Mouse (Mus musculus): ENCODE measurements around the gene St6galnac3.

The St6galnac3 gene

DNA sequence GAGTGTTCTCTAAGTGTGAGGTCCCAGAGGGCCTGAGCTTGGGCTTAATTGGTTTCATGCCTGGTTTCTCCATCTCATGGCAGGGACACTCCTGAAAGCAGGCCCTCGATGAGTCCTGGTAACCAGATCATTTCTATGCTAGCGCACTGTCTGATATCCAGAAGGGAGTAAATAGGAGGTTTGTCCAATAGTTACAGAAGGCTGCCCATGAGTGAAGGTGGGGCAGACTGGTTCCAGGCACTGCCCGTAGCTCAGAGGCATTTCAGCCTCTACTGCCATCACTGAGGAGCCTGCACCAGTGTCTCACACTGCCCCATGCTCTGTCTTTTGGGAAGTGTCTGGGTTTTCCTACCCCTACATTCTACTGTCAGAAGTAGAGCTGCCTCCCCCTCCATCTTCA, 72.1 kb downstream of the St6galnac3 start:
- DNase-seq (ENCODE audit: low spot score): no peak

DNA sequence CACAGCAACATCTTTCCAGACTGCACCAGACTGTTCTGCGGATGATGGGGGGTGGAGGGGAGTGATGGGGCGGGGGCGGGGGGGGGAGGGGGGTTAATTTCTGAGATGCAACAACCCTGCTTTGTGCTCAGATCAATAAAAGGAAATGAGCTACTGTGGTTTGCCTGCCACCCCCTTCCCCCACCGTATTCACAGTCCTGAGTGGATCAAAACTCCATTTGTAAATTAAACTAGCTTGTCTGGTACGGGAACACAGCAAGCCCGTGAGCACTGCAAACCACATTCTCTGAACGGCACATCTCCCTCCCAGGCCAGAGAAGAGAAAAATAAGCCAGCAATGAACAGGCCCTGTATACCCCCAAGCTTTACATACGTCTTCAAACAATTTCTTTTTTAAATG, 76.3 kb downstream of the St6galnac3 start:
- DNase-seq (ENCODE audit: low spot score): no peak

DNA sequence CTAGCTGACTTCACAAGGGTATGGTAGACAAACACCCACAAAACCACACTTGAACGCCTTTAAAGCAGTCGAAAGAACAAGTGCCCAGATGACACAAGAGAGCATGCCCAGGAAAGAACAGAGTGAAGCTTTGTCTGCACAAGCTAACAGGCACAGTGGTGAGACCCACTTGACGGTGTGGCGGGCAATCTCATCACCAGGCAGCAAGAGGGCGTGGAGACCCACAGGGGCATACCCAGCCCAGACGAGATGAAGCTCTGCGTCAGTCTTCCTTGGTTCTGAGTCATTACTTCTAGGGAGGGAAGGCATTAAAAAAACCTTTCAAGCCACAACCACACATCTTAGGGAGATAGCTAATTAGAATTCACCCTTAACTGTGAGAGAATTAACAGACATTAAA, 79.2 kb downstream of the St6galnac3 start:
- DNase-seq (ENCODE audit: low spot score): no peak

- DNase-seq (ENCODE audit: low spot score): no peak
Observed at GRCm38 (mm10) chr3:153643822-153644519, 81.0 kb downstream of the St6galnac3 start.

DNA sequence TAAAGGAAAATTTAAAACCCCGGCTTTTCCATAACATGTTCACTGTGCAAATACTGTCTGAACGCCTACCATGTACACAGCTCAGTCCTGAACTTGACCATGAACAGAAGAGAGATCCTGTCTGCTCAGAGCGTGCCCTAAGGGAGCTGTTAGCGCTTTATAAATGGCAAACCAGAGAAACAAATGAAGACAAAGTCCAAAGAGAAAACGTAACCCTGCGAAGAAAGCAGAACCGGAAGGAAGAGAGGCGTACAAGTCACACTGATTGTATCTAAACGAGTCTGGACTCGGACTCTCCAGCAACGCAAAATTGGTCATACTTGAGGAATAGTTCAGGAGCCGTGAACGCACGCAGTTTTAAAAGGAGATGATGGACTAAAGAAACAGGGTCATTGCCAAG, 82.1 kb downstream of the St6galnac3 start:
- no peak for DNase-seq (ENCODE audit: low spot score)

- no peak for DNase-seq (ENCODE audit: low spot score)
Observed at GRCm38 (mm10) chr3:153641805-153642204, 83.2 kb downstream of the St6galnac3 start.

DNA sequence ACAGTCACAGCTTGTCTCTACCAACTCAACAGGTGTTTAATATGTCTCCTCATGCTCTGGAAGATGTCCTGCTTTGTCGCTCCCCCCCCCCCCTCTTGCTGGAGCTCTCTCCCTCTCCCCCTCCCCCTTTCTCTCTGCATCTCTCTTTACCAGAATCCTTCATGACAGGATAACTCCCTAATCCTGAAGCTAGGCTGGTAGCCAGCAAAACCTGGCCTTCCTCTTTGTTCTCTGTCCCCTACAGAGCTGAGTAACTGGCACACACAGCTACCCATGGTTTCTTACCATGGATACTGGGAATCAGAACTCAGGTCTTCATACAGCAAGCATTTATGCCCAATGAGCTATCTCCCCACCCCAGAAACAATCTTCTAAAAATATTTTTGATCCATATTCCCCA, 87.6 kb downstream of the St6galnac3 start:
- DNase-seq (ENCODE audit: low spot score): no peak

DNA sequence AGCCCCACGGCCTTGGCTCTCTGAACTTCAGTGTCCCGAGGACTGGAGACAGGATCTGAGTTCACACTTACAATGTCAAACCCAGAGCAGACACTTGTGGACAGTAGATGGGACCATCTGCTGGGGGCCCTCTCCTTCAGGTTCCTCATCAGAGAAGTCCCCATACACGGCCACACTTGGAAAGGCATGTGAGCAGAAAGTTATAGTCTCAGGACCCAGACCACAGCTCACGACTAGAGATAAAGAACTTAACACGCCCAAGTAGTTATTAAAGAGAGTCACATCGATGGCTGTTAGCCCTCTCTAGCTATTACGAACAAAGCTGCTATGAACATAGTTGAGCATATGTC, 88.2 kb downstream of the St6galnac3 start:
- DNase-seq (ENCODE audit: low spot score): no peak

- DNase-seq (ENCODE audit: low spot score): no peak
Observed at GRCm38 (mm10) chr3:153636094-153636803, 88.7 kb downstream of the St6galnac3 start.

GRCm38 (mm10) chr3:153631988-153632672, 92.8 kb downstream of the St6galnac3 start:
- DNase-seq (ENCODE audit: low spot score): no peak

DNA sequence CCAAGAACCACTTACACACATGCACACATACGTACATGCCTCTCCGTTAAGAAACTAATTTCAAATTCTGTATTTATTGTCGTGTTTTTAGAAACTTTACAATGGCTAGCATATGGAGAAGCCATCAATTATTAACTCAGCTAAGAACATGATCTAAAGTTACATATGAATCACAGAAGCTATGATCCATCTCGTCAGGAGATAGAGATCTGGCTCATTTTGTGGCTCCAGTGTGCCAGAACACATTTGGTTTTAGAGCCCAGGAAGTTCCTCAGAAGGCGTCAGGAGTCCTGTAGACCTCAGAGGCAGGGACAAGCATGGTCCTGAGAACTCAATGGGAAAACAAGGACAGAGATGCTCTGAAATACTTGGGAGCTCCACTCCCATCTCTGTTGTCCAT, 98.7 kb downstream of the St6galnac3 start:
- DNase-seq (ENCODE audit: low spot score): no peak

- no peak for DNase-seq (ENCODE audit: low spot score)
Observed at GRCm38 (mm10) chr3:153618976-153619375, 106.0 kb downstream of the St6galnac3 start.

DNA sequence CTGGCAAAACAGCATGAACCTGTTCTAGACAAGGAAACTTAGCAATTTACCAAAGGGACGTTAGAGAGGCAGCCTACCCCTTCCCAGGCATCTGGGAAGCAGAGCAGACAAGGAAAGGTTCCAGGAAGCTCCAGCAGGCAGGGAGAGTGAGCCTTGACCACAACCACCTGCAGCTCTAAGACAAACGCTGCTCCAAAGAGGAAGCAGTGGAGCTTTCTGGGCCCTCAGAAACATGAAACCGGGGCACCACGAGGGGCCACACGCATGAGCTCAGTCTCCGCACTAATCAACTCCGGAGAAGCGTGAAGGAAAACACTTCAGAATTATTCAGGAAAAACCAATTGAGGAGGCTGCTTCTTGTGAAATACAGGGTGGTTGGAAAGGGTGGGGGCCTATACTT, 108.1 kb downstream of the St6galnac3 start:
- DNase-seq (ENCODE audit: low spot score): no peak

GRCm38 (mm10) chr3:153610239-153610638, 114.7 kb downstream of the St6galnac3 start:
- DNase-seq (ENCODE audit: low spot score): no peak

- no peak for DNase-seq (ENCODE audit: low spot score)
Observed at GRCm38 (mm10) chr3:153606331-153606730, 118.6 kb downstream of the St6galnac3 start.

- DNase-seq (ENCODE audit: low spot score): no peak
Observed at GRCm38 (mm10) chr3:153605767-153606098, 119.2 kb downstream of the St6galnac3 start.

GRCm38 (mm10) chr3:153605089-153605766, 119.7 kb downstream of the St6galnac3 start:
- DNase-seq (ENCODE audit: low spot score): no peak

DNA sequence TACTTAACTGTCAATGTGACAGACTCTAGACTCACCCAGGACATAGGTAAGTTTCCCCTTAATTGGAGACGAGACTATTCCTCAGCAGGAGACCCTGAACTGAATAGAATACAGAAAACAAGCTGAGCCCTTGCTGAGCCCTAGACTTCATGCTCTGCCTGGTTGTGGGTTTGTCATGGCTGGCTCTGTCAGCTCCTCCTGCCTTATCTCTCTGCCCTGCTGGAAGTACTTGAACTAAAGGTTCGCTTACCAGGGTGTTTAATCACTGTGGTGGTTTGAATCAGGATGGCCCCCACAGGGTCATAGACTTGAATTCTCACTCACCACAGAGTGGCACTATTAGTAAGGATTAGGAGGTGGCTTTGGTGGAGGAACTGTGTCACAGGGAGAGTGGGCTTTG, 125.8 kb downstream of the St6galnac3 start:
- no peak for DNase-seq (ENCODE audit: low spot score)

DNA sequence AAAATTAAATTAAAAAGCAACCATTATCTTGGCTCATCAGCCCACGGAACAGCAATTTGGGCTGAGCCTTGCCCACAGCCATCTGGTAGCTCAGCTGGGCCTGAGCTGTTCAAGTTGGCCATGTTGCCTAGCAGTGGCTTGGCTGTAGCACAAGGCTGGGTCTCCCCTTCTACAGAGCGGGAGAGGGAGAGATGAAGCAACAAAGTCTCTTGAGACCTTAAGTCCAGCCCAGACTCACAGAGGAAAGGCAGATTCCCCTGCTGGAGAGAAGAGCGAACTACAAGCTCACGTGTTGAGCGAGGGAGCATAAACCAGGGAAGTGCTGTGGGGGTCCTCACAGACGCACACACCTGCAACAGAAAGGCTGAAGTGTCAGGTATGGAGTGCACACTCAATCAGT, 126.3 kb downstream of the St6galnac3 start:
- DNase-seq (ENCODE audit: low spot score): no peak

- DNase-seq (ENCODE audit: low spot score): no peak
Observed at GRCm38 (mm10) chr3:153594531-153594930, 130.4 kb downstream of the St6galnac3 start.

GRCm38 (mm10) chr3:153593978-153594377, 131.0 kb downstream of the St6galnac3 start:
- DNase-seq (ENCODE audit: low spot score): no peak

- DNase-seq (ENCODE audit: low spot score): no peak
Observed at GRCm38 (mm10) chr3:153593103-153593502, 131.9 kb downstream of the St6galnac3 start.

DNA sequence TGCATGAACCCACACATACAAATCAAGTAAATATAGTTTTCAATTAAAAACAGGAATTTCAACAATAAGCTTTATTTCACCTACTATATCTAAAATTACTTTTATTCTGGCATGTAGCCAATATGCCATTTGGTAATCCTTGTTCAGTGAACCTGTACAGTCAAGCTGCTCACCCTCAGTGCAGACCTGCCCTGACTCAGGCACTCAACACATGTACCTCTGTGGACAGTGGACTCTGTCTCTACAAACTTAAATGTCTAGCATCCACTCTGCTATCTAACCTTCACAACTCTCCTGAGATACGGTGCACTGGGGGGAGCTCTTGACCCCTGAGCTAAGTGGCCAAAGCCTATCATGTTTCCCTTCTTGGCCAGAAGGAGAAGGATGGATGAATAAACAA, 137.4 kb downstream of the St6galnac3 start:
- no peak for DNase-seq (ENCODE audit: low spot score)

Measured in ovary, adult 18-20 months (tissue).